Mouse (Mus musculus) lung, adult 2 months (tissue): Measurements from ENCODE around the gene Gm12166.

ENCODE experiments used
- CTCF ChIP-seq: fragments of 200-500 bp; IDR thresholded peaks from 2 replicates; pipeline ENCODE4 v1.5.1; 2011; ENCODE audit warnings: mild to moderate bottlenecking, low read length, control low read depth; ENCODE audit not compliant: insufficient read depth
- POLR2A ChIP-seq: fragments of 200-500 bp; IDR thresholded peaks from 2 replicates; pipeline ENCODE4 v1.6.1; 2011; ENCODE audit warnings: low read depth, mild to moderate bottlenecking, control low read depth, low read length, borderline replicate concordance; ENCODE audit errors: extremely low read depth

DNA sequence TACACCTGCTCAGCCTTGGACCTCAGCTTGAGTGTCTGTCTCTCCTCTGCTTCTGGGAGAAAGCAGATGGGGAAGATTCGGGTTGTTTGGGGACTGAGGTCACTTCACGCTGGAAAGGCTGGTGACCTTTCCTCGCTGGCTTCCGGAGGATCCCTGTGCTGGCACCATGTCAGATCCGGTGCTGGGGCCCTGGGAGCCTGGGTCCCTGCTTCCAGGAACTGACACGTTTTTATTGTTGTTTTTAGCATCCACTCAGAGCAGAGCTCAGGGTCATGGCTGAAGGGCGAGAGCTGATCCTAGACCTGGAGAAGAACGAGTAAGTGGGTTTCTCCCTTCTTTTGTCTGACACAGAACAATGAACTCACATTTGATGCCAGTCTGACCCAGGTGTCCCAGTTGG lies 12.6 kb upstream of the Gm12166 start:
- TF ChIP-seq CTCF (no peak), POLR2A (no peak)
